Mouse (Mus musculus) heart, adult 11 months (tissue): ENCODE measurements around the gene Cnpy3.
A peak's percentile ranks its signal among the peaks of the same experiment; 100 is the strongest.
"Not testable (repeated sequence)": the region's sequence is repeated elsewhere in the genome, so short reads cannot be mapped to it uniquely, and the experiment has no call there.

Experiments
- DNase-seq: peaks from one replicate; pipeline ENCODE4 v3.0.0; 2022

Gene Cnpy3

DNA sequence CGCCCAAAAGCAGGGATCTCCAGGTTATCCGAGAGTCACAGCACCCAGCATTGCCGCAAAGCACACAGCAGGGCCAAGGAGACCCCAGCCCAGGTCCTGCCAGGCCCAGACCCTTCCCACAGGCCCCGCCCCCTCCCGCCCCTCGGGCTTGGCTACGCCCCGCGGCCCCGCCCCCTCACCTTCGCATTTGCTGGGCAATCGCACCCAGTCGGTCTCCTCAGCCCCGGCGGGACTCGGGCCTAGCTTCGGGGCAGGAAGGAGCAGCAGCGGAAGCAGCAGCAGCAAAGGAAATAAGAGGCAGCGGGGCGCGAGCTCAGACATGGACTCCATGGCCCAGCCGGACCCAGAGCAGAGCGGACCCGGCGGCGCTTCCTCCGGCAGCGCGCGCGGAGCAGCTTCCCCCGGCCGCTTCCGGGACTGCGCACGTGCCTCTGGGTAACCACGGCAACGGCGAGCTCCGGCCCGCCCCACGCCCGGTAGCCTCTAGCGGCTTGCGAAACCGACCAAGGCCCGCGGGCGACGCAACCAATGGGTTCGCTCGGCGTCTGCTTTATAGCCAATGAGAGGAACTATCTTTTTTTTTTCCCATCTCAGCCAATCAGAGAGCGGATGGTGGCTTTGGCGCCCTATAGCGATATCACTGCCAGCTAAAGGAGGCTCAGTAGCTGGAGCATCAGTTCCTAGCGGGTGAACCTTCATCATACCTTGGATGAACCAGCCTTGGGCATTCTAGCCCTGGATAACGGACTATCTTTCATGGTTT, at the start of gene Cnpy3:
TSS of gene Cnpy3 (minus strand) at position 421 of the 763 bp plus-strand sequence.
- DNase-seq: peak; percentile 100

GRCm38 (mm10) chr17:46801761-46802160, 49.7 kb upstream of the Cnpy3 start:
- no peak for DNase-seq

- no peak for DNase-seq
These were observed 47.7 kb upstream of the Cnpy3 start for GRCm38 (mm10) chr17:46799680-46800079.

DNA sequence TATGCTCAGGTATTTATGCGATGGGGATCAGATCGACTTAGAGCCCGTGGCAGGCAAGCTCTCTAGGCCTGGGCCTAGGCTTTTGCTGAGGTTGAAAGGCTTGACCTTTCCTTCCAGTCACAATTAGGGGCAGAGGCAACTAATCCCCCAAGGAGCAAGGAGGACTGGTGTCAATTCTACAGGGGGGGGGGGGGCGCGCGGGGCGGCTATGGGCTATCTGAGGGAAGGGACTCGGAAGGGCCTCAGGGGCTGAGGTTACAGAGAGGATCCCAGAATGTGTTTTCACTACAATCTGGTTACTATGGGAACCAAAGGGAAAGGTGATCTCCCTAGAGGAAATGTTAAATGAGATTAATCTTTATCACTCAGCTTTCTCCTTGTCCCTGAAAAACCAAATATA, 45.4 kb upstream of the Cnpy3 start:
- DNase-seq: no peak

DNA sequence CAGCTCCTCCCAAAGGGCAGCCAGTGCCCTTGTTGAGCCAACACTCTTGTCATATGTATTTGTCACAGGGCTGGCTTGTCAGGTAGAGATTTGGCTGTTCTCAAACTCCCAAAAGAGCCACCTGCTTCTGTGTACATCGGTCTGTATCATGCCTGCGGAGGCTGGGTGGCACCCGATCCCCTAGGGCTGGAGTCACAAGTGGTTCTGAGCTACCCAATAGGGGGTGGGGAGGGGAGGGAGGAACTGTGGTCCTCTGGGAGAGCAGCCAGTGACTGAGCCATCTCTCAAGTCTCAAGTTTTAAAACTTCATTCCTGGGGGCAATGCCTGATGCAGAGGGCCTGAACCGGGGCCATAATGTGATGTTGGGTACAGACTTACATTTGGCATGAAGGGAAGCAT, 44.7 kb upstream of the Cnpy3 start:
- no peak for DNase-seq

GRCm38 (mm10) chr17:46792963-46793362, 40.9 kb upstream of the Cnpy3 start:
- no peak for DNase-seq

DNA sequence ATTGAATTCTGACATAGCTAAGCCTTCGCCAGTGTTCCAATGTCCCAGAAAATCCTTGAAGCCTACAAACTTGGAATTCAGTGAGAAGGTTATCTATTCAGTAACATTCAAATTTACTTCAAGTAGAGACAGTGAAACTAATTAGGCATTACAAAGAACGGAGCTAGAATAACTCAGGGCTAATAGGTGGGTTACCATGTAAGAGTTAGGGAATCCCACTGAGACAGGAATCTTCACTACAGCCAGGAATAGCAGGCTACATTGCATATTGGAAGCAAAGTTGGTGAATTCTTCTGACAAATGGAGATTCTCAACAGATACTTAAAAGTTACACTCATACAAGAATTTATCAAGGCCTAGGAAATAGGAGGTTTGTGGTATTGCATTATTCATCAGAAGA, 36.0 kb upstream of the Cnpy3 start:
- DNase-seq: not testable (repeated sequence)

DNA sequence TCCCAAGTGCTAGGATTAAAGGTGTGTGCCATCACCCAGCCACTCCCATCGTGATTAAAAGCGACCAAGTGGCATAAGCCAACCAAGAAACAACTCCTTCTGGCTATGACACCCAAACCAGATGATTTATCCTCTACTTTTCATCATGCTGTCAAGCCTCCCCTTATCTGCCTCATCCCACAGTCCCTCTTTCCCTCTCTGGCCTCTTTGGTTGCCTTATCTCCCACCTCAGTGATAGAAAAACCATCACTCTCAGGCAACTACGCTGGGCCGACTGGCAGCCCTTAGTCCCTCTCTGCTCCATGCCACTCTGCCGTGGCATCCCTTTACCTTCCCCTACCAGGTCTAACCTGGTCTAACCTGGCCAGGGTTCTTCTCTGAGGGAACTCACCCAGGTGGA, 34.9 kb upstream of the Cnpy3 start:
- DNase-seq: no peak

- DNase-seq: no peak
These were observed 31.2 kb upstream of the Cnpy3 start for GRCm38 (mm10) chr17:46783222-46783565.

DNA sequence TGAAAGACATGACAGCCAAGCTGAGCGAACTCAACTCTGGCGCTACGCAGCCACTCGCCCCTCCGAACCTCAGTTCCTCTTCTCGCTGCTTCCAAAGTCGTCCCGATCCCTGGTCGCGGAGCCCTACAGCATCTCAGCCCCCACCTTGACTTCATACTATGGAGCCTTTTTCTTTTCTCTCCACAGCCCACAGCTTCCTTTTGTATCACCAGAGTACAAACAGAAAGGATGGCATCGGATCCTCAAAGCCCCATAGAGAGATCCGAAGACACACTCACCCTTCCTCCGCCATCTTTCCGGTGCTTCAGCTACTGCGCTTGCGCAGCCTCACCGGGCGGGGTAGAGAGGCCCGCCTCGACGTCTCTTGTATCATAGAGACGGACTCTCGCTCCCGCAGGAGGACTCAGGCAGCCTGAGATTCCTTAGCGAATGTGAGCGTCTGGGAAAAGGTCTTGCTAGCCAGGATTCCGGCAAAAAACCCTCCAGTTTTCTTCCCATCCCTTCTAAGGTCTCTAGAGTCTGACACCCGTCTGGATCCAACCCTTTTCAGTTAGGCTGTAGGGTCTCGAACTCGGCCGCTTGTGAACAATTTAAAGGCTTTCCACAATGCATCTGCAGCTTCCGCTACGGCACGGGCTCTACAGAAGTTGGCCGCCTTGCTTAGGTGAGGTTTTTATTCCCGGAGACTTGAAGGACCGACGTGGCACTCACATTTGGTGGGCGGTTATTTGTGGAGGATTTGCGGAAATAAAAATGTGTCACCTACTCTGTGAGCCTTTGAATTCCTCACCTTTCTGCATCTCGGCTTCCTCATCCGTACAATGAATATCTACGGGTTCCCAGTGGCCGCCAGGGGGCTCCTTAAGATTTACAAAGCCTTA, 30.6 kb upstream of the Cnpy3 start, which contains the start of gene Rpl7l1:
TSS of gene Rpl7l1 (minus strand) at position 332 of the 881 bp plus-strand sequence.
- peak; percentile 99 for DNase-seq

GRCm38 (mm10) chr17:46781876-46782275, 29.9 kb upstream of the Cnpy3 start:
- no peak for DNase-seq

GRCm38 (mm10) chr17:46776087-46776486, 24.1 kb upstream of the Cnpy3 start:
- no peak for DNase-seq

DNA sequence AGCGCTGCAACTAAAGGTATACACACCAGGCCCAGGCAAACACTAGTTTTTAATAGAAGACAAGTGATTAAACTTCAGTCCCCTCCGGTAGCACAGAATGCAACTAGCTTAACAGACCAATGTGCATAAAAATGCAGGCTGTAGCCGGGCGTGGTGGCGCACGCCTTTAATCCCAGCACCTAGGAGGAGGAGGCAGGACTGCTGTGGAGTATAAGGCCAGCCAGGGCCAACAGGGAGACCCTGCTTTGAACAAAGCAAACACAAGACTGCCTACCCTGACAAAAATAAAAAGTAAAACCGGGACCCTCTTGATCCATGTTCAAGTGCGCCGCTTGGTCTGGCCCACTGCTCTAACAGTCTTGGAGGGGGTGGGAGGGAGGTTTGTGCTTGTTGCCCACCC, 23.1 kb upstream of the Cnpy3 start:
- DNase-seq: peak; percentile 92

DNA sequence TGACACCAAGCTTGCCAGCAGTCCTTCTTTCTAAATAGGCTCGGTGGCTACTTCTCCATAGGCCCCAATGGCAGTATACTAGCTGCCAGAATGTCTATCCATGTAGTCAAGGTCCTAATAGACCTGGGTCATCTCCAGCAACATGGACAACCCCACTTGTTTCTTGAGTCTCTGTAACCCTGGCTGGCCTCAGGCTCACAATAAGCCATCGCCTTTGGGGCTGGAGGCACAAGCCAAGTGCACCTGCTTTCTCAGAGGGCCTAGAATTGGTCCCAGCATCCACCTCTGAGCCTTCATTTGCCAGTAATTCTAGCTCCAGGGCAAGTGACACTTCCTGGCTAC, 22.1 kb upstream of the Cnpy3 start:
- no peak for DNase-seq

GRCm38 (mm10) chr17:46773278-46774130, 21.5 kb upstream of the Cnpy3 start:
- no peak for DNase-seq

DNA sequence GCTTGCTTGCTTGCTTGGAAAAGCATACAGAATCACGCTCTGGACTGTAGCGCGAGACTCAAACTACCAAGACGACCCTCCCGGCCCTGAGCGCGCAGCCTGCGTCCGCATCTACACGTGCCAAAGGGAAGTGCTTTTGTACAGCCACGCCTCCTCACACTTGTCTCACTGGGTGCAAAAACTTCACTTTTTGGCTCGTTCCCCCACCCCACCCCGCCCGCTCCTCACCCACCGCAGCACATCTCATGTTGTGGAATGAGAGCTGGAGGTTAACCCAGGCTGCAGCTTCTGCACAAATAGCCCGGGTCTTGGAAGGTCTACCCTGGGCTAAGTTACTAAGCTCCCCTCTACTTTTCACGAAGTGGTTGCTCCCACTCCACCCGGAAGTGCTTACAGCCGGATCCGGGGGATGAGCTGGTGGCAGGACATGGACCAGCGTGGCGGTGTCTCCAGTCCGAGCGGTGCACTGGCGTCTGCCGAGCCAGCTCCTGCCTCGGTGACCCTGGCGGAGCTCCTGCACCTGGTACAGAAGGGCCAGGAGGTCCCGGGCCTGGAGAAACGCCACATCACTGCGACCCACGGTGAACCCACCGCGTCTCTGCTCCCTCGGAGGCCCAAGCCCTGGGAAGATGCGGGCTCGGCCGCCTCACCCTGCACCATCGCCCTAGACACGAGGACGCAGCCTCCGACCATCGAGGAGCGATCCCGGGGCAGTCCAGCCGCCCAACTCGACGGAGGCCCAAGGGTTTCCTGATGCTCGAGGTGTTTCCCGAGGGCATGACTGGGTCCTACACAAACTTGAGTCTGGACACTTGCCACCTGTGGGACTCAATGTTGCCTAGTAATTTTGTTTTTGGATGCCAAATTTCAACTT, 20.6 kb upstream of the Cnpy3 start, which contains the start of gene 2310039H08Rik:
TSS of gene 2310039H08Rik (plus strand) at position 232 of the 874 bp plus-strand sequence.
- peak; percentile 99 for DNase-seq

DNA sequence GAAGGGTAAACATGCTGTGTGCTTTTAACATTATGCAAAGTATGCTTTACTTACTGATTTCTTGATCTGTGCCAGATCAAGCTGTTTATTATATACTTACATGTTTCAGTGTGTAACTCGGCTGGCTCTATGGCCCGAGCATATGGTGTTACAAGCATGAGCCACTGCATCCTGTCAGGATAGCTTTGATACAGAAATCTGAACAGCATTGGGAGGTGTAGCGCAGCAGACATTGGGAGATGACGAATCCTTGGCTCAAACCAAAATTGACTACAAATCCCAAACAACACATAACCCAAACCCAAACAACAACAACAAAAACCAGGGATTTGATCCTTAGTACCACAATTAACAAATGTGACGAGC, 20.0 kb upstream of the Cnpy3 start:
- DNase-seq: no peak

DNA sequence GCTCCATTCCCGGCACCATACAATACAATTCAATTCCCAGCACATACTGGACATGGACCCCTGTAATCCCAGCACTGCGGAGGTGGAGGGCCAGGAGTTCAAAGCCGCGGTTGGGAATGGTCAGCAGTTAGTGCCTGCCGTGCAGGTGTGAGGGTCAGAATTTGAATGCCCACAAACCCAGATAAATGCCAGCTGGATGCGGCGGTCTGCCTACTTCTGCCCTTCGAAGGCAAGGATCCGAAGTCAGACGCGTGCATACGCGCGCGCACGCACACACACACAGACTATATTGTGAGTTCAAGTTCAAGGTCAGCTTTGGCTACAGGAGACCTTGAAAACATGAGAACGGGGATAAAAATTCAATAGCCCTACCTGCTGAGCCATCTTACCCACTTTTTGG, 19.6 kb upstream of the Cnpy3 start:
- peak; percentile 92 for DNase-seq

- DNase-seq: no peak
These were observed 19.0 kb upstream of the Cnpy3 start for GRCm38 (mm10) chr17:46771025-46771424.

- DNase-seq: peak; percentile 89
These were observed 18.5 kb upstream of the Cnpy3 start for GRCm38 (mm10) chr17:46770546-46770945.

DNA sequence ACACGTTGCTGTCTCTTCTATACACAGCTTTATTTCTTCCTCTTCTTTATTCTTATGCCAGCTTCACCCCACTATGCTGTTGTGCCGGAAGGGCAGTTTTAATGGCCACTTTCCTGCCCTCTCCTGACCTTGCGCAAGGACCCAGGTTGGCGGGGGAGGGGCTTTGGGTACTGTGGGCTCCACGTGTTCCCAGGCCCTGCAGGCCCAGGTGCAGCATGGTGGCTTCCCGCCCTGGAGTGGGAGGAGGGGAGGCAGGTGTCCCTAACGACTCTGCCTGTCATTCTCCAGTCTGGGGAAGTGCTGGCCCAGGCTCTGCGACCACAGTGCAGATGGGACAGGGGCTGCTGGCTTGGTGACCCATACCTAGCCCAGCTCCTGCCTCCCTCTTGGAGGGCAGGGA, 15.9 kb upstream of the Cnpy3 start:
- no peak for DNase-seq

- not testable (repeated sequence) for DNase-seq
These were observed 12.9 kb upstream of the Cnpy3 start for GRCm38 (mm10) chr17:46764916-46765315.
